Mouse (Mus musculus) embryonic facial prominence, embryonic 10.5 days (tissue): Measurements from ENCODE around the gene Pold4. TPM values are rescaled to one million over a fixed set of nuclear protein-coding genes. Genes with fewer than 3 reads are reported as not detected.
"Not testable (repeated sequence)": the region's sequence is repeated elsewhere in the genome, so short reads cannot be mapped to it uniquely, and the experiment has no call there.

ENCODE experiments used
- DNase-seq: peaks from one replicate; pipeline ENCODE4 v3.0.0-alpha.2; 2017; ENCODE audit warnings: low spot score
- H3K27ac ChIP-seq: fragments of 300-500 bp; sonication (generic); replicated peaks from 2 replicates; pipeline ENCODE4 v1.5.1; 2016; ENCODE audit warnings: mild to moderate bottlenecking
- H3K27me3 ChIP-seq: fragments of 300-500 bp; sonication (generic); replicated peaks from 2 replicates; pipeline ENCODE4 v1.6.1; 2016; ENCODE audit warnings: low read depth, mild to moderate bottlenecking; ENCODE audit not compliant: poor library complexity, severe bottlenecking
- H3K36me3 ChIP-seq: fragments of 300-500 bp; sonication (generic); replicated peaks from 2 replicates; pipeline ENCODE4 v1.6.1; 2016; ENCODE audit warnings: mild to moderate bottlenecking, moderate library complexity
- H3K4me1 ChIP-seq: fragments of 300-500 bp; sonication (generic); 2 replicates; pipeline ENCODE4 v1.6.1; 2016
- H3K4me3 ChIP-seq: fragments of 300-500 bp; sonication (generic); 2 replicates; pipeline ENCODE4 v1.5.1; 2016; ENCODE audit warnings: mild to moderate bottlenecking, moderate library complexity
- H3K9me3 ChIP-seq: fragments of 300-500 bp; sonication (generic); 2 replicates; pipeline ENCODE4 v1.6.1; 2016; ENCODE audit warnings: mild to moderate bottlenecking
- WGBS: fragments of 180-500 bp; shearing (Covaris S2); methylation state at CpG from one replicate; pipeline ENCODE4 v1.1.7; 2016; 5-methylcytosine and 5-hydroxymethylcytosine counted together
- polyA plus RNA-seq: library from polyadenylated mRNA; unstranded; fragments of >200 nt; fragmentation: Nextera tagmentation; extraction: Ambion mirVana; gene quantifications from 2 replicates; pipeline ENCODE4 v1.2.1, GENCODE M21; 2016

Gene Pold4
- polyA plus RNA-seq, 1 experiment from 2014 or later, result 15.1 TPM

GRCm38 (mm10) chr19:4242416-4242815, 10.7 kb downstream of the Pold4 start:
- no peak overlapping the region for H3K4me3 ChIP-seq
- H3K9me3 ChIP-seq, result no peaks in the 10 kb centered on the region
- H3K27ac ChIP-seq, result no peak overlapping the region
- no peak for DNase-seq
- H3K36me3 ChIP-seq, result no peaks in the 10 kb centered on the region
- peaks cover 12% of the 10 kb centered on the region for H3K4me1 ChIP-seq
- no peaks in the 10 kb centered on the region for H3K27me3 ChIP-seq
- 66% methylated on average over 3 of the region's 3 CpGs for WGBS

DNA sequence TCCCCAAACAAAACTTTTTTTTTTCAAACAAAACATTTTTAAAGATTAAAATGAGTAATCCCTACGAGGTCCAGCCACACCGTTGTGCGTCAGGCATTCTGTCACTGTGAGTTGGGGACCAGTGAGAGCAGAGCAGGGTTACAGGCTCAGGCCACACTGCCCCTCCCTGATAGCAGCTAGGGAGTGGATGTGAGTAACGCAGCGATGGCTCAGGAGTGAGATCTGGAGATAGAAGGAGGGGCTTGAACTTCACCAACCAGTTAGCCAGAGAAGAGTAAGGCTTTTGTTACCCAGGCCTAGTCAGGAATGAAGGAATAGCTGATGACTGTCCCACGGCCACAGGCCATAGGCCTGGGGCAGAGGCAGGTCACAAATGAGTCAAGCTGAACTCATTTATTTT, 13.1 kb downstream of the Pold4 start:
- H3K36me3 ChIP-seq, result no peaks in the 10 kb centered on the region
- no peaks in the 10 kb centered on the region for H3K27me3 ChIP-seq
- no peaks in the 10 kb centered on the region for H3K9me3 ChIP-seq
- 83% methylated on average over 6 of the region's 6 CpGs for WGBS
- H3K4me1 ChIP-seq, result peaks cover 7% of the 10 kb centered on the region
- H3K4me3 ChIP-seq, result no peak overlapping the region
- H3K27ac ChIP-seq, result no peak overlapping the region
- no peak for DNase-seq

DNA sequence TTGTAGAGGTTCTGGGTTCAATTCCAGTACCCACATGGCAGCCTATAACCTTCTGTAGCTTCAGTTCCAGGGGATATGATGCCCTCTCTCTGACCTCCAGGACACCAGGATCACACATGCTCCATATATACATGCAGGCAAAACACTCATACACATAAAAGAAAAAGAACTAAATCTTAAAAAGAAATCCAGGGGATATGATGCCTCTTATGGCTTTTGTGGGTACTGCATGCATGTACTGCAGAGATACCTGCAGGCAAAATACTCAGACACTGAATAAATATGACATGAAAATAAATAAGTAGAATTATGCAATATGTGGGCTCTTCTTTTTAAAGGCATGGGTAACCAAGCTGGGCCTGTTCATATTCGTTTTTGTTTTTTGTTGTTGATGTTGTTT, 15.3 kb downstream of the Pold4 start:
- Histone ChIP-seq H3K4me1 (no peaks in the 10 kb centered on the region), H3K27ac (no peak overlapping the region)

GRCm38 (mm10) chr19:4248683-4249082, 17.0 kb downstream of the Pold4 start:
- H3K27me3 ChIP-seq, H3K27ac ChIP-seq, DNase-seq, H3K36me3 ChIP-seq, H3K4me3 ChIP-seq, H3K4me1 ChIP-seq, H3K9me3 ChIP-seq: not testable (repeated sequence)
- 67% methylated on average over 1 of the region's 1 CpGs for WGBS

More for the DNA sequence above, 15.3 kb downstream of the Pold4 start:
- no peak for DNase-seq
- H3K4me3 ChIP-seq, result no peak overlapping the region
- H3K36me3 ChIP-seq, result no peaks in the 10 kb centered on the region
- WGBS, result 48% methylated on average over 1 of the region's 1 CpGs
- H3K27me3 ChIP-seq, result no peaks in the 10 kb centered on the region
- H3K9me3 ChIP-seq, result no peaks in the 10 kb centered on the region

- Histone ChIP-seq H3K36me3 (no peaks in the 10 kb centered on the region), H3K4me3 (no peak overlapping the region), H3K27ac (no peak overlapping the region), H3K4me1 (peaks cover 11% of the 10 kb centered on the region), H3K27me3 (0 out of 2 replicates have a peak, but pooled peaks cover 8% of the 10 kb centered on the region), H3K9me3 (peaks cover 2% of the 10 kb centered on the region; the same call in 1 of the 2 replicates)
- 84% methylated on average over 7 of the region's 7 CpGs for WGBS
- no peak for DNase-seq
Measured at GRCm38 (mm10) chr19:4254230-4254629, 22.5 kb downstream of the Pold4 start.

DNA sequence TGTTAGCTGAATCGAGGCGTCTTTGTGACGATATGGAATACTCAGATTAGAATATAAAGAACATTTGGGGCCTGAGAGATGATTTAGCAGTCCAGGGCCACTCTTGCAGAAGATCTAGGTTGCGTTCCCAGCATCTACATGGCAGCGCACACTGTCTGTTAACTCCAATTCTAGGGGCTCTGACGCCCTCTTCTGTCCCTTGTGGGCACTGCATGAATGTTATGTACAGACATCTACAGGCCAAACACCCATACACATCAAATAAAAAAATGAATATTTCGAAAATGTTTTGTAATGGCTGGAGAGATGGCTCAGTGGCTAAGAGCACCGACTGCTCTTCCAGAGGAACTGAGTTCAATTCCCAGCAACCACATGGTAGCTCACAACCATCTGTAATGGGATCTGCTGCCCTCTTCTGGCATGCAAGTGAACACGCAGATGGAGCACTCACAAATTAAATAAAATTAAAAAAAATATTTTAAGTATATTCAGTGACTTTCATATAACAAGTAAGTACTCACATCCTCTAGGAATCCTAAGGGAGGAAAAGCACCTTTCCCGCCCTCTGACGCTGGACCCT, 24.0 kb downstream of the Pold4 start:
- Histone ChIP-seq H3K9me3 (peaks cover 2% of the 10 kb centered on the region; the same call in 1 of the 2 replicates), H3K4me1 (peaks cover 11% of the 10 kb centered on the region), H3K27me3 (0 out of 2 replicates have a peak, but pooled peaks cover 8% of the 10 kb centered on the region), H3K36me3 (no peaks in the 10 kb centered on the region), H3K4me3 (no peak overlapping the region), H3K27ac (no peak overlapping the region)
- no peak for DNase-seq
- WGBS, result 72% methylated on average over 11 of the region's 11 CpGs

- Histone ChIP-seq H3K36me3 (no peaks in the 10 kb centered on the region), H3K27ac (peak overlapping the region; percentile 74), H3K4me3 (peak overlapping the region; percentile 74), H3K27me3 (0 out of 2 replicates have a peak, but pooled peaks cover 8% of the 10 kb centered on the region), H3K4me1 (peaks cover 14% of the 10 kb centered on the region), H3K9me3 (peaks cover 2% of the 10 kb centered on the region; the same call in 1 of the 2 replicates)
- WGBS, result under 1% methylated on average over 41 of the region's 41 CpGs
- peak; percentile 91 for DNase-seq
Measured at GRCm38 (mm10) chr19:4257216-4257896, 25.7 kb downstream of the Pold4 start.

- Histone ChIP-seq H3K36me3 (no peaks in the 10 kb centered on the region), H3K27ac (peak overlapping the region; percentile 74)
Measured at GRCm38 (mm10) chr19:4257897-4258252, 26.2 kb downstream of the Pold4 start.

DNA sequence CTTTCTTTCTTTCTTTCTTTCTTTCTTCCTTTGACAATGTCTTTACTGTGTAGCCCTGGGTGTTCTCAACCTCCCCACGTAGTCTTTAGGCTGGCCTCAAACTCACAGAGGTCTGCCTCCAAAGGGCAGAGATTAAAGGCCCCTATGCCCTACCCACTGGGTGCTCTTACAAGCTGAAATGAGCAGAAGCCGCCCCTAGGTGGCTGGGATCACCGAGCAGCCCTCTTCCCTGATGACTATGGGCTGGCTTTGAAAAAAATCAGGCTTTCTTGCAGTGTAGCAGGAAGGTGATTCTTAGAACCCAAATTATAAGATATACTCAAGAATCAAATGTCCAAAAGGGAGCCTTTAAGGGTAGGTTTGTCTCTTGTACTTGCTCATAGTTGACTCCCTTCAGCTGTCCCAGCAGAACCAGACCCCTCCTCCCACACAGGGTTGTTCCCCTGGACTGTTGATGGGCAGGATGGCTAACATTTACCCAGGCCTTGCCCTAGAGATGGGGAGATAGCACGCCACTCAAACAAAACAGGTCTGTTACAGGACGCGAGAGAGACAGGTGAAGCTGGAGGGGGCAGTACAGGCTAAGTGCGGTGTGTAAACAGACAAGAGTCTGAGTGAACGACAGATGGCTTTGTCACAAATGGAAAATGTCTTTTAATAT, 29.5 kb downstream of the Pold4 start:
- H3K36me3 ChIP-seq, result no peaks in the 10 kb centered on the region
- WGBS, result 54% methylated on average over 8 of the region's 8 CpGs
- peaks cover 19% of the 10 kb centered on the region for H3K4me1 ChIP-seq
- no peak for DNase-seq
- H3K27me3 ChIP-seq, result peaks cover 28% of the 10 kb centered on the region; the same call in 1 of the 2 replicates
- no peak overlapping the region for H3K4me3 ChIP-seq
- no peaks in the 10 kb centered on the region for H3K9me3 ChIP-seq
- no peak overlapping the region for H3K27ac ChIP-seq

More at GRCm38 (mm10) chr19:4257897-4258252, 26.2 kb downstream of the Pold4 start:
- peak overlapping the region; percentile 74 for H3K4me3 ChIP-seq
- peaks cover 16% of the 10 kb centered on the region for H3K4me1 ChIP-seq
- H3K27me3 ChIP-seq, result 0 out of 2 replicates have a peak, but pooled peaks cover 9% of the 10 kb centered on the region
- DNase-seq, result no peak
- WGBS, result 20% methylated on average over 12 of the region's 12 CpGs
- H3K9me3 ChIP-seq, result peaks cover 2% of the 10 kb centered on the region; the same call in 1 of the 2 replicates

DNA sequence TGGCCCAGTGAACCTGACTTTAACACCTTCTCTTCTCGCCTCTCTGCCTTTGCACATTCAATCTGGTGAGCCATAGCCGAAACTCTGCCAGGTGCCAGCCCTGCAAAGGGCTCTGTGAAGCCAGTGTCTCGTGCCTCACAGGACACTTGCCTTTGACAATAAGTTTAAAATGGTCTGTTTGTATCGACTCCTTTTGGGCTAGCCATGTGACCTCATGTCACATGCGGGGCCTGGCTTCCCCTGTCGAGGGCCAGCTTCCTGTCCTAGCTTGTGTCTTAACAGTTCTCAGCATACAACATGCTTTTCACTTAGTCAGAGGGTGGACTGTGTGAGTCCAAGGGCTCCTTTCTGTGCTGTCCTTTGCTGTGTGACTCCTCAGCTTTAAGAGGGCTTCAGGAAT, 31.1 kb downstream of the Pold4 start:
- Histone ChIP-seq H3K9me3 (no peaks in the 10 kb centered on the region), H3K27me3 (peaks cover 34% of the 10 kb centered on the region), H3K36me3 (no peaks in the 10 kb centered on the region), H3K4me1 (peaks cover 12% of the 10 kb centered on the region), H3K27ac (no peak overlapping the region), H3K4me3 (no peak overlapping the region)
- no peak for DNase-seq
- WGBS, result 72% methylated on average over 6 of the region's 6 CpGs

DNA sequence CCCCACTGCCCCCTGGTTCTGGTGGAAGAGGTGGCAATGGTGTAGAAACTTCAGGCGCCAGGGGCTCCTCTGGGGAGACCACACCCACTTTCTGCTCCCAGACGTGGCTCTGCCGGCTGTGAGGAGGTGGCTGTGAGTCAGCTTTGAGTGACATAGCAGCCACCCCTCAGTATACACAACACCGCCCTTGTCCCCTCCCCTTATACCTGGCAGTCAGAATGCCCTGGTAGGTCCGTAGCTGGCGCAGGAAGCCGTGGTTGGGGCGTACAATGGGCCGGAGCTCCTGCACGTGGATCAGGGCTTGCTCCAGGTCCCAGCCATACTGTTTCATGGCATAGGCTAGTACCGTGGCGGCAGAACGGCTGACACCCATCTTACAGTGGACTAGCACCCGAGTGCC, 32.0 kb downstream of the Pold4 start:
- Histone ChIP-seq H3K27ac (no peak overlapping the region), H3K36me3 (no peaks in the 10 kb centered on the region), H3K4me3 (no peak overlapping the region), H3K27me3 (peaks cover 43% of the 10 kb centered on the region), H3K4me1 (peaks cover 12% of the 10 kb centered on the region), H3K9me3 (no peaks in the 10 kb centered on the region)
- DNase-seq, result peak; percentile 7
- WGBS, result 69% methylated on average over 14 of the region's 14 CpGs

GRCm38 (mm10) chr19:4264171-4264780, 32.6 kb downstream of the Pold4 start:
- no peaks in the 10 kb centered on the region for H3K9me3 ChIP-seq
- H3K4me3 ChIP-seq, result no peak overlapping the region
- H3K4me1 ChIP-seq, result peaks cover 18% of the 10 kb centered on the region
- no peak overlapping the region for H3K27ac ChIP-seq
- no peak for DNase-seq
- peaks cover 49% of the 10 kb centered on the region for H3K27me3 ChIP-seq
- 93% methylated on average over 6 of the region's 6 CpGs for WGBS
- H3K36me3 ChIP-seq, result no peaks in the 10 kb centered on the region
